Mouse (Mus musculus) bone marrow macrophage, adult 2 months (primary cell): Measurements from ENCODE around the gene En1. TPM values are rescaled to one million over a fixed set of nuclear protein-coding genes. Genes with fewer than 3 reads are reported as not detected.

Source experiments
- H3K27ac ChIP-seq: 2 replicates; pipeline ENCODE4 v1.5.1; 2012; ENCODE audit warnings: low read depth, low read length; ENCODE audit not compliant: insufficient read depth
- H3K4me1 ChIP-seq: 2 replicates; pipeline ENCODE4 v1.6.1; 2012; ENCODE audit warnings: low read length; ENCODE audit not compliant: control insufficient read depth, insufficient read depth
- H3K4me3 ChIP-seq: 2 replicates; pipeline ENCODE4 v1.5.1; 2012; ENCODE audit warnings: mild to moderate bottlenecking, low read length, moderate library complexity; ENCODE audit not compliant: insufficient read depth
- CTCF ChIP-seq: IDR thresholded peaks from 2 replicates; pipeline ENCODE4 v1.5.1; 2012; ENCODE audit warnings: low read depth, mild to moderate bottlenecking, low read length, moderate library complexity
- POLR2A ChIP-seq: IDR thresholded peaks from 2 replicates; pipeline ENCODE4 v1.6.1; 2012; ENCODE audit warnings: mild to moderate bottlenecking, low read depth, low read length, borderline replicate concordance
- polyA plus RNA-seq: library from polyadenylated mRNA; stranded (reverse); fragments of >200 nt; gene quantifications from 2 replicates; pipeline ENCODE4 v1.2.4, GENCODE M21; 2012; ENCODE audit not compliant: missing spikeins, insufficient read depth, insufficient read length

The En1 gene
- polyA plus RNA-seq, 1 experiment: not detected

DNA sequence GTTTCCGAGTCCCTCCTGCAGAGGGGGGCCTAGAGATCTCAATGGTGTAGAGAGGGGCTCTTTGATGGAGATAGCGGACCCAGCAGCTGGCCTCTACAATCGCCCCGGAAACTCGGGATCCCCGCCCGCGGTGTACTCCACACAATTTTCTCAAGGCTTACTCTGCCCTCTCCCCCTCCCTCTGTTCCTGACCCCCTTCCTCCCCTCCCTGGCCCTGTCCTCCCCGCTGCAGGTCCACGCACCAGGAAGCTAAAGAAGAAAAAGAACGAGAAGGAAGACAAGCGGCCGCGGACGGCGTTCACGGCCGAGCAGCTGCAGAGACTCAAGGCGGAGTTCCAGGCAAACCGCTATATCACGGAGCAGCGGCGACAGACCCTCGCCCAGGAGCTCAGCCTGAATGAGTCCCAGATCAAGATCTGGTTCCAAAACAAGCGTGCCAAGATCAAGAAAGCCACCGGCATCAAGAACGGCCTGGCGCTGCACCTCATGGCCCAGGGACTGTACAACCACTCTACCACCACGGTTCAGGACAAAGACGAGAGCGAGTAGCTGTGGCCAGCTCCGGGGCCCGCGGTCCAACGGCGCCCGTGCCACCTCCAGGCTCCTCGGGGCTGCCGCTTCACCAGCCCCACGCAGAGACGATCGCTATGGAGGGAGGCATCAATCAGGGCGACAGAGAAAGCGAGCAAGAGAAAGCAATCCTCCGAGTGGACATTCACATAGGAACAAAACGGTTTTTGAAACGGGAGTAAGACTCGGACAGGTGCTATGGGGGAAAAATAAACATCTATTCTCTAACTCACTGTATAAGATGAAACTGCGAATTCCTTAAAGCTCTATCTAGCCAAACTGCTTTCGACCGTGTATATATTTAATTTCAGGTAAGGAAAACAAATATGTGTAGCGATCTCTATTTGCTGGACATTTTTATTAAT lies 4.7 kb downstream of the En1 start:
- no peak overlapping the region for H3K27ac ChIP-seq
- no peaks in the 10 kb centered on the region for H3K4me1 ChIP-seq
- no peak for TF ChIP-seq CTCF
- no peak for TF ChIP-seq POLR2A
- peak overlapping the region; percentile 39 for H3K4me3 ChIP-seq

- no peak overlapping the region for H3K4me3 ChIP-seq
- no peaks in the 10 kb centered on the region for H3K4me1 ChIP-seq
- no peak for TF ChIP-seq POLR2A
- TF ChIP-seq CTCF: no peak
- H3K27ac ChIP-seq: no peak overlapping the region
Measured at GRCm38 (mm10) chr1:120607576-120608400, 5.6 kb downstream of the En1 start.

GRCm38 (mm10) chr1:120608461-120608860 lies 6.2 kb downstream of the En1 start:
- H3K4me1 ChIP-seq: no peaks in the 10 kb centered on the region
- TF ChIP-seq CTCF: no peak
- TF ChIP-seq POLR2A: no peak
- H3K4me3 ChIP-seq: no peak overlapping the region
- no peak overlapping the region for H3K27ac ChIP-seq

GRCm38 (mm10) chr1:120609611-120610010 lies 7.4 kb downstream of the En1 start:
- Histone ChIP-seq H3K4me3 (no peak overlapping the region), H3K27ac (no peak overlapping the region), H3K4me1 (no peaks in the 10 kb centered on the region)
- no peak for TF ChIP-seq POLR2A
- TF ChIP-seq CTCF: no peak

DNA sequence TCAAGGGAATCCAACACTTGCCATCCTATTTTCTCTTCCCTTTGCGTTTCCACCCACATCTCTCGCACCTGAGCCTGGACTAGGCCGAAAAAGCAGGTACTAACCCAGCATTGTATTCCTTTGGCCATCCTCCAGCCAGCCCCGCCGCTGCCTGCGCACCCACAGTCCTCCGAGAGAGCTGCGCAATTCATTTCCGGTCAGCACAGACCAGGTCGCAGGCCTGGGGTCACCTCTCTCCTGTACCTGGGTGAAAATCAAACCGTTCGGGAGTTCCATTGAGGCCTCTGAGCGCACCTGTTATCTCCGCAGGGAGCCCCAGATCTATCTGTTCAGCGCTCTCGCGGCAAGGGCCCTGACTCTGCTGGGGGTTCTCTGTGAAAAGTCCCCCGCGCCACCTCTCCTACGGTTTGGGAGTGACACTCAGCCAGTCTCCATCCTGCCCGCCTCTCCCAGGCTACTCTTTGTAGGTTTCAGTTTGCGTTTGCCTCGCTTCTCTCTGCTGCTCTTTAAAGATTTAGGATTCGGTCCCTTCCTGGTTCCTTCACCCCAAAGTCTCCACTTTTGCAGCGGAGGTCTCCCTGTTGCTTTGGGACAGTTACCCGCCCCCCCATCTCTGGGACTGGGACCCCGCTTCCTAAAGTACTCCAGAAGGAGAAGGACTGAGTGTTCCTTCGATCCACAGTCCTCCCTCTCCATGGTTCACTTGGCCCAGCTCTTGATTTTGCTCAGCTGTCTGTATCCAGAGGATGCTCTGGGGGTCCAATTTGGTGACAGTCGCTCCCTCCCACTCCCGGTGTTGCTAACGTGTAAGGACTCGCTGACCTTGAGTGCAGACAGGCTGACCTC lies 11.5 kb downstream of the En1 start:
- no peak overlapping the region for H3K4me3 ChIP-seq
- no peak for TF ChIP-seq CTCF
- no peak for TF ChIP-seq POLR2A
- H3K4me1 ChIP-seq: no peaks in the 10 kb centered on the region
- H3K27ac ChIP-seq: no peak overlapping the region

- TF ChIP-seq POLR2A (no peak), CTCF (no peak)
- no peaks in the 10 kb centered on the region for H3K4me1 ChIP-seq
Measured at GRCm38 (mm10) chr1:120614307-120615100, 12.3 kb downstream of the En1 start.

GRCm38 (mm10) chr1:120615521-120615920 lies 13.3 kb downstream of the En1 start:
- no peaks in the 10 kb centered on the region for H3K4me1 ChIP-seq
- H3K4me3 ChIP-seq: no peak overlapping the region
- no peak overlapping the region for H3K27ac ChIP-seq
- TF ChIP-seq CTCF (no peak), POLR2A (no peak)

More at GRCm38 (mm10) chr1:120614307-120615100, 12.3 kb downstream of the En1 start:
- Histone ChIP-seq H3K27ac (no peak overlapping the region), H3K4me3 (no peak overlapping the region)

- H3K4me3 ChIP-seq: no peak overlapping the region
- H3K4me1 ChIP-seq: no peaks in the 10 kb centered on the region
- TF ChIP-seq POLR2A: no peak
- no peak for TF ChIP-seq CTCF
- no peak overlapping the region for H3K27ac ChIP-seq
Measured at GRCm38 (mm10) chr1:120615927-120616326, 13.7 kb downstream of the En1 start.
